Mouse (Mus musculus) liver, embryonic 13.5 days (tissue): ENCODE results near the gene Ucp3. TPM values are rescaled to one million over a fixed set of nuclear protein-coding genes. Genes with fewer than 3 reads are reported as not detected.

Source experiments
- ATAC-seq: fragments of 200-750 bp; cut with Nextera tagmentation; 2 replicates; pipeline ENCODE4 v1.8.0; 2017; ENCODE audit warnings: low read depth, mild to moderate bottlenecking, moderate number of reproducible peaks, moderate library complexity
- DNase-seq: peaks from one replicate; pipeline ENCODE4 v3.0.0; 2022
- H3K27ac ChIP-seq: fragments of 300-500 bp; sonication (generic); 2 replicates; pipeline ENCODE4 v1.5.1; 2015; ENCODE audit warnings: moderate library complexity, mild to moderate bottlenecking, inconsistent platforms
- H3K27me3 ChIP-seq: fragments of 300-500 bp; sonication (generic); 2 replicates; pipeline ENCODE4 v1.6.1; 2015; ENCODE audit warnings: mild to moderate bottlenecking, inconsistent platforms
- H3K36me3 ChIP-seq: fragments of 300-500 bp; sonication (generic); 2 replicates; pipeline ENCODE4 v1.6.1; 2015; ENCODE audit warnings: mild to moderate bottlenecking, inconsistent platforms
- H3K4me1 ChIP-seq: fragments of 300-500 bp; sonication (generic); replicated peaks from 2 replicates; pipeline ENCODE4 v1.6.1; 2015; ENCODE audit warnings: inconsistent platforms
- H3K4me2 ChIP-seq: fragments of 300-500 bp; sonication (generic); 2 replicates; pipeline ENCODE4 v1.6.1; 2015; ENCODE audit warnings: inconsistent platforms, mild to moderate bottlenecking, moderate library complexity
- H3K4me3 ChIP-seq: fragments of 300-500 bp; sonication (generic); replicated peaks from 2 replicates; pipeline ENCODE4 v1.5.1; 2015; ENCODE audit warnings: mild to moderate bottlenecking, inconsistent platforms
- H3K9ac ChIP-seq: fragments of 300-500 bp; sonication (generic); 2 replicates; pipeline ENCODE4 v1.6.1; 2015; ENCODE audit warnings: mild to moderate bottlenecking, inconsistent platforms
- H3K9me3 ChIP-seq: fragments of 300-500 bp; sonication (generic); replicated peaks from 2 replicates; pipeline ENCODE4 v1.6.1; 2016; ENCODE audit warnings: inconsistent platforms
- WGBS: fragments of 180-500 bp; shearing (Covaris S2); methylation state at CpG from one replicate; pipeline ENCODE4 v1.1.7; 2015; ENCODE audit not compliant: insufficient replicate concordance; 5-methylcytosine and 5-hydroxymethylcytosine counted together
- polyA plus RNA-seq: library from polyadenylated mRNA; unstranded; fragments of >200 nt; fragmentation: Nextera tagmentation; extraction: Ambion mirVana; gene quantifications from 2 replicates; pipeline ENCODE4 v1.2.1, GENCODE M21; 2015

Ucp3 gene
- polyA plus RNA-seq, 1 experiment from 2014 or later: not detected

- H3K36me3 ChIP-seq: 0 out of 2 replicates have a peak, but pooled peaks cover 5% of the 10 kb centered on the region
- DNase-seq: peak; percentile 70
- H3K27me3 ChIP-seq: no peaks in the 10 kb centered on the region
- 0 out of 2 replicates have a peak, but pooled peaks have one; percentile 29 for ATAC-seq
- H3K9me3 ChIP-seq: no peaks in the 10 kb centered on the region
- WGBS: 18% methylated on average over 10 of the region's 10 CpGs
- no peak overlapping the region for H3K4me2 ChIP-seq
- 0 out of 2 replicates have a peak, but pooled peaks cover 4% of the 10 kb centered on the region for H3K4me1 ChIP-seq
- no peak overlapping the region for H3K4me3 ChIP-seq
- no peak overlapping the region for H3K27ac ChIP-seq
- H3K9ac ChIP-seq: no peak overlapping the region
Measured at GRCm38 (mm10) chr7:100520663-100521285, 48.0 kb downstream of the Ucp3 start.

- Histone ChIP-seq H3K27ac (no peak overlapping the region), H3K9ac (no peak overlapping the region), H3K4me2 (no peak overlapping the region), H3K4me3 (no peak overlapping the region), H3K9me3 (no peaks in the 10 kb centered on the region), H3K27me3 (no peaks in the 10 kb centered on the region), H3K4me1 (0 out of 2 replicates have a peak, but pooled peaks cover 4% of the 10 kb centered on the region), H3K36me3 (0 out of 2 replicates have a peak, but pooled peaks cover 5% of the 10 kb centered on the region)
- DNase-seq (no peak), ATAC-seq (no peak)
- 66% methylated on average over 3 of the region's 3 CpGs for WGBS
Measured at GRCm38 (mm10) chr7:100522222-100522621, 49.4 kb downstream of the Ucp3 start.

- 35% methylated on average over 8 of the region's 8 CpGs for WGBS
- no peaks in the 10 kb centered on the region for H3K9me3 ChIP-seq
- H3K4me3 ChIP-seq: no peak overlapping the region
- DNase-seq (no peak), ATAC-seq (no peak)
- no peak overlapping the region for H3K9ac ChIP-seq
- no peak overlapping the region for H3K4me2 ChIP-seq
- H3K27me3 ChIP-seq: no peaks in the 10 kb centered on the region
- no peak overlapping the region for H3K27ac ChIP-seq
- H3K36me3 ChIP-seq: 0 out of 2 replicates have a peak, but pooled peaks cover 5% of the 10 kb centered on the region
- peaks cover 4% of the 10 kb centered on the region; the same call in 1 of the 2 replicates for H3K4me1 ChIP-seq
Measured at GRCm38 (mm10) chr7:100524669-100525068, 51.9 kb downstream of the Ucp3 start.

DNA sequence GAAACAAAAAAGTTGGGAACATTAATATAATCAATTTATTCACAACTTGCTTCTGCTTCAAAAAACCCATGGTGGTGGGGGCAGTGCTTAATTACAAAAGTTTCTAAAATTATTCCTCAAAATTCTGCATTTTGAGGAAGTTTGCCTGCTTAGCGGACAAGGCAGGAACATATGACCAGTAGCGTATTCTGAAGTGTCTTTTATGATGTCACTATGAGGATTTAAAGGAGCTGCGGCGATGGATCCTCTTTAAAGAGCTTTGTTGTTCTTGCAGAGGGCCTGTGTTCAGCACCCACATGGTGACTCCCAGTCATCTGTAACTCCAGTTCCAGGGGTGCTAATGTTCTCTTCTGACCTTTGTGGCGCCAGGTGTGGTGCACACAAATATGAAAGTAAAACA is 58.0 kb downstream of the Ucp3 start:
- no peaks in the 10 kb centered on the region for H3K9me3 ChIP-seq
- DNase-seq: no peak
- peaks cover 9% of the 10 kb centered on the region for H3K4me1 ChIP-seq
- H3K36me3 ChIP-seq: no peaks in the 10 kb centered on the region
- no peak overlapping the region for H3K27ac ChIP-seq
- H3K4me2 ChIP-seq: no peak overlapping the region; the same call in 1 of the 2 replicates
- no peak overlapping the region for H3K4me3 ChIP-seq
- WGBS: 80% methylated on average over 5 of the region's 5 CpGs
- ATAC-seq: no peak
- H3K9ac ChIP-seq: no peak overlapping the region
- H3K27me3 ChIP-seq: no peaks in the 10 kb centered on the region

- no peak for ATAC-seq
- Histone ChIP-seq H3K36me3 (no peaks in the 10 kb centered on the region), H3K4me2 (peak overlapping the region; percentile 29; the same call in 1 of the 2 replicates), H3K4me1 (peaks cover 28% of the 10 kb centered on the region), H3K27ac (peak overlapping the region; percentile 81), H3K9ac (0 out of 2 replicates have a peak overlapping the region, but pooled peaks have one; percentile 16), H3K27me3 (no peaks in the 10 kb centered on the region), H3K9me3 (no peaks in the 10 kb centered on the region), H3K4me3 (peak overlapping the region; percentile 14; the same call in 1 of the 2 replicates)
- DNase-seq: no peak
- 50% methylated on average over 2 of the region's 2 CpGs for WGBS
Measured at GRCm38 (mm10) chr7:100533503-100533902, 60.7 kb downstream of the Ucp3 start.

DNA sequence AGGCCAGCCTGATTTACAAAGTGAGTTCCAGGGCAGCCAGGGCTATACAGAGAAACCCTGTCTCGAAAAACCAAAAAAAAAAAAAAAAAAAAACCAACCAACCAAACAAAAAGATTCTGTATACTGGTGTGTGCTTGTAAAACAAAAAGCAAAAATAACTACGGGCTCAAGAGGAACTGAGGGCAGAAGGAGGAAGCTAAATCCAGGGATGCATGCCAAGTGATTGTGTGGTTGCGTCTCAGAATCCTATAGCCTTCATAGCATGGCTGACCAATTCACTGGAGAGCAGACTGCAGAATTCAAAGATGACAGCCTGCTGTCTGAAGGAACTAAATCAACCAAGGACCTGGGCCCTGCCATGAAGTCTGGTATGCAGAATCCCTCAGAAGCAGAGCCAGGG is 61.4 kb downstream of the Ucp3 start:
- Histone ChIP-seq H3K27me3 (no peaks in the 10 kb centered on the region), H3K9ac (no peak overlapping the region), H3K4me3 (no peak overlapping the region), H3K4me2 (no peak overlapping the region), H3K9me3 (no peaks in the 10 kb centered on the region), H3K36me3 (peaks cover 3% of the 10 kb centered on the region), H3K27ac (no peak overlapping the region; the same call in 1 of the 2 replicates), H3K4me1 (peaks cover 28% of the 10 kb centered on the region)
- 61% methylated on average over 3 of the region's 3 CpGs for WGBS
- DNase-seq: no peak
- no peak for ATAC-seq

- ATAC-seq: no peak
- Histone ChIP-seq H3K4me2 (peak overlapping the region; percentile 77), H3K9me3 (no peaks in the 10 kb centered on the region), H3K4me3 (peak overlapping the region; percentile 79; the same call in 1 of the 2 replicates), H3K36me3 (peaks cover 17% of the 10 kb centered on the region), H3K9ac (peak overlapping the region; percentile 80), H3K4me1 (peaks cover 28% of the 10 kb centered on the region), H3K27me3 (no peaks in the 10 kb centered on the region), H3K27ac (no peak overlapping the region)
- 35% methylated on average over 2 of the region's 2 CpGs for WGBS
- DNase-seq: no peak
Measured at GRCm38 (mm10) chr7:100535831-100536230, 63.0 kb downstream of the Ucp3 start.

Other genes starting within 250 kb of the Ucp3 start
- gene Pgm2l1, start 245.6 kb upstream of the Ucp3 start, polyA plus RNA-seq: 1.8 and 2.0 TPM in 2 replicates
- 0.76 and 1.3 TPM in 2 replicates for gene P4ha3, start 187.5 kb upstream of the Ucp3 start, polyA plus RNA-seq
- 8.5 and 10.3 TPM in 2 replicates for gene C2cd3, start 100.8 kb upstream of the Ucp3 start, polyA plus RNA-seq
- 24.0 and 26.3 TPM in 2 replicates for gene Ppme1, start 100.7 kb upstream of the Ucp3 start, polyA plus RNA-seq
- gene Ucp2, start 20.3 kb downstream of the Ucp3 start, polyA plus RNA-seq: 673 and 808 TPM in 2 replicates
- 2.5 TPM in 2 replicates for gene Dnajb13, start 42.0 kb downstream of the Ucp3 start, polyA plus RNA-seq
- gene Coa4, start 64.1 kb downstream of the Ucp3 start, polyA plus RNA-seq: 14.0 and 14.3 TPM in 2 replicates
- 40.2 and 46.7 TPM in 2 replicates for gene Rab6a, start 134.4 kb downstream of the Ucp3 start, polyA plus RNA-seq
- 57.0 and 59.8 TPM in 2 replicates for gene Mrpl48, start 135.3 kb downstream of the Ucp3 start, polyA plus RNA-seq
- gene Plekhb1, start 189.4 kb downstream of the Ucp3 start, polyA plus RNA-seq: 0.41 and 0.49 TPM in 2 replicates
- 4.5 and 5.4 TPM in 2 replicates for gene Fam168a, start 233.6 kb downstream of the Ucp3 start, polyA plus RNA-seq